Mouse (Mus musculus) lung, postnatal 25 days (tissue): ENCODE data around the gene Syt1.

Experiments
- DNase-seq: peaks from one replicate; pipeline ENCODE4 v3.0.0; 2022; ENCODE audit warnings: low spot score

The Syt1 gene

GRCm38 (mm10) chr10:108517076-108517475 lies 493.7 kb downstream of the Syt1 start:
- DNase-seq: no peak

GRCm38 (mm10) chr10:108514671-108515070 lies 496.1 kb downstream of the Syt1 start:
- DNase-seq: no peak

- DNase-seq: no peak
Measured at GRCm38 (mm10) chr10:108509579-108509978, 501.2 kb downstream of the Syt1 start.

- no peak for DNase-seq
Measured at GRCm38 (mm10) chr10:108506917-108507316, 503.9 kb downstream of the Syt1 start.

- DNase-seq: no peak
Measured at GRCm38 (mm10) chr10:108504925-108505324, 505.9 kb downstream of the Syt1 start.

- no peak for DNase-seq
Measured at GRCm38 (mm10) chr10:108504128-108504870, 506.5 kb downstream of the Syt1 start.

- peak; percentile 24 for DNase-seq
Measured at GRCm38 (mm10) chr10:108490231-108490630, 520.6 kb downstream of the Syt1 start.

- DNase-seq: no peak
Measured at GRCm38 (mm10) chr10:108483991-108484390, 526.8 kb downstream of the Syt1 start.

GRCm38 (mm10) chr10:108480146-108480850 lies 530.5 kb downstream of the Syt1 start:
- no peak for DNase-seq

- no peak for DNase-seq
Measured at GRCm38 (mm10) chr10:108470319-108470955, 540.3 kb downstream of the Syt1 start.

GRCm38 (mm10) chr10:108466539-108466938 lies 544.2 kb downstream of the Syt1 start:
- DNase-seq: peak; percentile 45

GRCm38 (mm10) chr10:108461862-108462261 lies 548.9 kb downstream of the Syt1 start:
- DNase-seq: no peak

- DNase-seq: no peak
Measured at GRCm38 (mm10) chr10:108457054-108457453, 553.7 kb downstream of the Syt1 start.

- DNase-seq: no peak
Measured at GRCm38 (mm10) chr10:108455883-108456282, 554.9 kb downstream of the Syt1 start.

GRCm38 (mm10) chr10:108455204-108455603 lies 555.6 kb downstream of the Syt1 start:
- DNase-seq: no peak

- no peak for DNase-seq
Measured at GRCm38 (mm10) chr10:108454691-108455117, 556.1 kb downstream of the Syt1 start.

GRCm38 (mm10) chr10:108453561-108453960 lies 557.2 kb downstream of the Syt1 start:
- DNase-seq: peak; percentile 32

GRCm38 (mm10) chr10:108452421-108452820 lies 558.4 kb downstream of the Syt1 start:
- no peak for DNase-seq

- DNase-seq: no peak
Measured at GRCm38 (mm10) chr10:108451516-108451915, 559.3 kb downstream of the Syt1 start.

GRCm38 (mm10) chr10:108450401-108450800 lies 560.4 kb downstream of the Syt1 start:
- DNase-seq: no peak

GRCm38 (mm10) chr10:108448421-108448820 lies 562.4 kb downstream of the Syt1 start:
- peak; percentile 42 for DNase-seq
